Mouse (Mus musculus) c-Kit-positive CD71-positive TER-119-negative erythroid progenitor cells, embryonic 14.5 days (primary cell): ENCODE data around the gene Rnf149.

Experiments
- DNase-seq: peaks from one replicate; pipeline ENCODE4 v3.0.0-alpha.2; 2013; ENCODE audit warnings: low read depth

Gene Rnf149

GRCm38 (mm10) chr1:39528319-39528718 lies 48.9 kb downstream of the Rnf149 start:
- no peak for DNase-seq

- peak; percentile 73 for DNase-seq
These were observed 49.8 kb downstream of the Rnf149 start for GRCm38 (mm10) chr1:39527432-39527831.

- DNase-seq = no peak
These were observed 50.6 kb downstream of the Rnf149 start for GRCm38 (mm10) chr1:39526371-39527167.

GRCm38 (mm10) chr1:39525763-39526162 lies 51.4 kb downstream of the Rnf149 start:
- DNase-seq = no peak

GRCm38 (mm10) chr1:39522519-39522918 lies 54.7 kb downstream of the Rnf149 start:
- DNase-seq = peak; percentile 44

- DNase-seq = no peak
These were observed 55.9 kb downstream of the Rnf149 start for GRCm38 (mm10) chr1:39521326-39521725.

- DNase-seq = no peak
These were observed 61.8 kb downstream of the Rnf149 start for GRCm38 (mm10) chr1:39515303-39515991.

GRCm38 (mm10) chr1:39512183-39512582 lies 65.0 kb downstream of the Rnf149 start:
- DNase-seq = no peak

- no peak for DNase-seq
These were observed 65.4 kb downstream of the Rnf149 start for GRCm38 (mm10) chr1:39511775-39512174.

GRCm38 (mm10) chr1:39505600-39505999 lies 71.6 kb downstream of the Rnf149 start:
- no peak for DNase-seq

- DNase-seq = no peak
These were observed 72.9 kb downstream of the Rnf149 start for GRCm38 (mm10) chr1:39504261-39504660.

- no peak for DNase-seq
These were observed 74.2 kb downstream of the Rnf149 start for GRCm38 (mm10) chr1:39502817-39503633.
